Mouse (Mus musculus) macrophage (primary cell): ENCODE data around the gene Arhgap19. TPM values are rescaled to one million over a fixed set of nuclear protein-coding genes. Genes with fewer than 3 reads are reported as not detected.
A peak's percentile ranks its signal among the peaks of the same experiment; 100 is the strongest.

Experiments used
- H3K27ac ChIP-seq: fragments of 350-480 bp; formaldehyde crosslinking; 2 replicates; pipeline ENCODE4 v1.9.0; 2021
- H3K36me3 ChIP-seq: fragments of 350-480 bp; formaldehyde crosslinking; 2 replicates; pipeline ENCODE4 v1.9.0; 2021; ENCODE audit errors: inconsistent target
- H3K4me3 ChIP-seq: fragments of 350-480 bp; formaldehyde crosslinking; 2 replicates; pipeline ENCODE4 v1.9.0; 2021; ENCODE audit errors: inconsistent target
- H3K79me2 ChIP-seq: fragments of 350-480 bp; formaldehyde crosslinking; 2 replicates; pipeline ENCODE4 v1.9.0; 2021; ENCODE audit errors: inconsistent target
- WGBS: methylation state at CpG from one replicate; pipeline ENCODE4 v1.1.7; 2026; ENCODE audit warnings: inconsistent platforms; ENCODE audit not compliant: missing documents; 5-methylcytosine and 5-hydroxymethylcytosine counted together
- polyA plus RNA-seq: library from polyadenylated mRNA; stranded (reverse); fragments of 250-400 nt; gene quantifications from 3 replicates; pipeline ENCODE4 v1.2.4, GENCODE M21; 2018; ENCODE audit warnings: inconsistent platforms

Gene Arhgap19
- polyA plus RNA-seq, 1 experiment from 2014 or later = 112 TPM

GRCm38 (mm10) chr19:41796789-41797327 lies 5.0 kb downstream of the Arhgap19 start:
- Histone ChIP-seq H3K4me3 (no peak overlapping the region), H3K27ac (peak overlapping the region; percentile 88), H3K36me3 (no peaks in the 10 kb centered on the region), H3K79me2 (peaks cover 78% of the 10 kb centered on the region)
- 13% methylated on average over 12 of the region's 12 CpGs for WGBS

- WGBS = 2% methylated on average over 3 of the region's 3 CpGs
- Histone ChIP-seq H3K79me2 (peaks cover 84% of the 10 kb centered on the region), H3K4me3 (no peak overlapping the region), H3K36me3 (no peaks in the 10 kb centered on the region), H3K27ac (peak overlapping the region; percentile 88)
Measured at GRCm38 (mm10) chr19:41796148-41796760, 5.6 kb downstream of the Arhgap19 start.

GRCm38 (mm10) chr19:41794901-41795300 lies 6.9 kb downstream of the Arhgap19 start:
- no peaks in the 10 kb centered on the region for H3K36me3 ChIP-seq
- H3K27ac ChIP-seq = no peak overlapping the region
- WGBS = 94% methylated on average over 6 of the region's 6 CpGs
- no peak overlapping the region for H3K4me3 ChIP-seq
- H3K79me2 ChIP-seq = peaks cover 73% of the 10 kb centered on the region

GRCm38 (mm10) chr19:41794017-41794416 lies 7.8 kb downstream of the Arhgap19 start:
- Histone ChIP-seq H3K4me3 (no peak overlapping the region), H3K79me2 (peaks cover 64% of the 10 kb centered on the region), H3K27ac (peak overlapping the region; percentile 17; the same call in 1 of the 2 replicates), H3K36me3 (no peaks in the 10 kb centered on the region)

GRCm38 (mm10) chr19:41792934-41793486 lies 8.8 kb downstream of the Arhgap19 start:
- Histone ChIP-seq H3K36me3 (no peaks in the 10 kb centered on the region), H3K4me3 (no peak overlapping the region), H3K27ac (no peak overlapping the region), H3K79me2 (peaks cover 54% of the 10 kb centered on the region)
- WGBS = 93% methylated on average over 1 of the region's 1 CpGs

GRCm38 (mm10) chr19:41791384-41791783 lies 10.5 kb downstream of the Arhgap19 start:
- Histone ChIP-seq H3K4me3 (no peak overlapping the region), H3K36me3 (no peaks in the 10 kb centered on the region), H3K27ac (no peak overlapping the region), H3K79me2 (peaks cover 51% of the 10 kb centered on the region)
- 100% methylated on average over 2 of the region's 2 CpGs for WGBS

- H3K36me3 ChIP-seq = no peaks in the 10 kb centered on the region
- H3K79me2 ChIP-seq = peaks cover 33% of the 10 kb centered on the region
- H3K27ac ChIP-seq = no peak overlapping the region
- WGBS = 83% methylated on average over 10 of the region's 10 CpGs
- no peak overlapping the region for H3K4me3 ChIP-seq
Measured at GRCm38 (mm10) chr19:41789110-41789961, 12.5 kb downstream of the Arhgap19 start.

- Histone ChIP-seq H3K4me3 (no peak overlapping the region), H3K36me3 (no peaks in the 10 kb centered on the region), H3K79me2 (peaks cover 9% of the 10 kb centered on the region; the same call in 1 of the 2 replicates), H3K27ac (no peak overlapping the region)
- 91% methylated on average over 1 of the region's 1 CpGs for WGBS
Measured at GRCm38 (mm10) chr19:41786896-41787295, 15.0 kb downstream of the Arhgap19 start.

GRCm38 (mm10) chr19:41777514-41777913 lies 24.3 kb downstream of the Arhgap19 start:
- Histone ChIP-seq H3K36me3 (no peaks in the 10 kb centered on the region), H3K4me3 (no peak overlapping the region), H3K79me2 (peaks cover 14% of the 10 kb centered on the region), H3K27ac (peak overlapping the region; percentile 100)
- 80% methylated on average over 6 of the region's 6 CpGs for WGBS

- Histone ChIP-seq H3K4me3 (peak overlapping the region; percentile 3; the same call in 1 of the 2 replicates), H3K79me2 (peaks cover 87% of the 10 kb centered on the region), H3K36me3 (peaks cover 35% of the 10 kb centered on the region), H3K27ac (no peak overlapping the region; the same call in 1 of the 2 replicates)
- WGBS = 90% methylated on average over 7 of the region's 7 CpGs
Measured at GRCm38 (mm10) chr19:41768711-41769110, 33.1 kb downstream of the Arhgap19 start.

- H3K36me3 ChIP-seq = peaks cover 56% of the 10 kb centered on the region
- WGBS = 92% methylated on average over 5 of the region's 5 CpGs
Measured at GRCm38 (mm10) chr19:41766628-41767027, 35.2 kb downstream of the Arhgap19 start.

GRCm38 (mm10) chr19:41763870-41764660 lies 37.8 kb downstream of the Arhgap19 start:
- H3K79me2 ChIP-seq = peaks cover 52% of the 10 kb centered on the region
- H3K27ac ChIP-seq = peak overlapping the region; percentile 50
- 24% methylated on average over 12 of the region's 12 CpGs for WGBS
- no peak overlapping the region for H3K4me3 ChIP-seq
- peaks cover 64% of the 10 kb centered on the region for H3K36me3 ChIP-seq

More at GRCm38 (mm10) chr19:41766628-41767027, 35.2 kb downstream of the Arhgap19 start:
- H3K79me2 ChIP-seq = peaks cover 72% of the 10 kb centered on the region
- H3K27ac ChIP-seq = peak overlapping the region; percentile 19; the same call in 1 of the 2 replicates
- no peak overlapping the region for H3K4me3 ChIP-seq

GRCm38 (mm10) chr19:41761529-41761928 lies 40.3 kb downstream of the Arhgap19 start:
- no peak overlapping the region for H3K27ac ChIP-seq
- peaks cover 55% of the 10 kb centered on the region for H3K36me3 ChIP-seq
- H3K79me2 ChIP-seq = peaks cover 32% of the 10 kb centered on the region
- no peak overlapping the region for H3K4me3 ChIP-seq
- 77% methylated on average over 9 of the region's 9 CpGs for WGBS

GRCm38 (mm10) chr19:41759765-41760164 lies 42.1 kb downstream of the Arhgap19 start:
- 95% methylated on average over 6 of the region's 6 CpGs for WGBS
- no peak overlapping the region for H3K4me3 ChIP-seq

More at GRCm38 (mm10) chr19:41759765-41760164, 42.1 kb downstream of the Arhgap19 start:
- Histone ChIP-seq H3K79me2 (peaks cover 17% of the 10 kb centered on the region; the same call in 1 of the 2 replicates), H3K36me3 (peaks cover 49% of the 10 kb centered on the region), H3K27ac (no peak overlapping the region)
